Comparison of ENCODE assay signal across 19 mouse cellular contexts in the genomic region with DNA sequence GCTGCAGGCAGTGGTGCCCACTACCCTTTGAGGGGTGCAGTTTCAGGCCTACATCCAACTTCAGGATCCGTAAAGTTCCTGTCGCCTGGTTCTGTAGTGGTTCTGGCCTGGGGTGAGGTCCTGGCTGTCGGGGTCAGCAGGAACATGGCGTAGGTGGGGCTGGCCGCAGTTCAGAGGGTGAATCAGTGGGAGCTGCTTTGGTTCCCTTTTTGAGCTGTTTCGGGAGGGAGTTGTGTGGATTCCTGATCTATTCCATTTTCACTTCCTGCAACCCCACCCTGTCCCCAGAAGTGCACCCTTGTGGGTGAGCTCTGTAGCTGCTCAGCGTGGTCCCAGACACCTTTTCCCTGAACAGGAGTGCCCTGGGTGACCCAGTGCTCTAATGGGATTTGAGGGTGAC. TPM values are rescaled to one million over a fixed set of nuclear protein-coding genes. Genes with fewer than 3 reads are reported as not detected.
DNase-seq lines count a peak whose midpoint lies in the region; ATAC-seq and TF ChIP-seq lines count a peak whose summit lies in the region.
"Had no signal": no experiment of that assay in that cellular context is flagged by ENCODE, and none has a peak within 500 bp of the region (broad histone marks: within the 10 kb centered on the region; RNA-seq: fewer than 3 reads in every experiment).

No protein-coding gene starts in this region.

- no peak for ATAC-seq in heart, embryonic 11.5 days (replicated peaks; ENCODE audit: insufficient number of reproducible peaks, low FRiP score, low TSS enrichment)
- no peak for ATAC-seq in midbrain, embryonic 11.5 days (ENCODE audit: low FRiP score)
- no peak for ATAC-seq in midbrain, embryonic 16.5 days
- ATAC-seq: forebrain, postnatal 0 days had no signal

- H3K4me2 ChIP-seq in heart, embryonic 11.5 days = no peak overlapping the region
- no peak overlapping the region for H3K4me2 ChIP-seq in midbrain, embryonic 11.5 days
- H3K4me2 ChIP-seq in midbrain, embryonic 16.5 days (ENCODE audit: low read length) = no peak overlapping the region
- H3K4me2 ChIP-seq: hindbrain, embryonic 15.5 days had no signal

- no peaks in the 10 kb centered on the region for H3K9me3 ChIP-seq in heart, embryonic 11.5 days (replicated peaks; ENCODE audit: control insufficient read depth, low read length)
- H3K9me3 ChIP-seq in midbrain, embryonic 11.5 days (ENCODE audit: control insufficient read depth, low read length) = no peaks in the 10 kb centered on the region
- H3K9me3 ChIP-seq in midbrain, embryonic 16.5 days (replicated peaks; ENCODE audit: control insufficient read depth, low read length, poor library complexity, severe bottlenecking) = no peaks in the 10 kb centered on the region
- H3K9me3 ChIP-seq: hindbrain, embryonic 15.5 days; limb, embryonic 12.5 days had no signal

- no peak for TF ChIP-seq POLR2A in cerebellum, adult 2 months (IDR thresholded peaks at IDR 0.05; ENCODE audit: borderline replicate concordance, insufficient read depth, low read length)

- DNase-seq in cerebellum, adult 9-10 months = peak; percentile 43
- DNase-seq in cerebellum, adult 2 months = no peak
- DNase-seq in heart, postnatal 25 days (ENCODE audit: low spot score) = no peak
- DNase-seq in midbrain, embryonic 11.5 days (ENCODE audit: low spot score, missing footprints) = peak; percentile 83
- DNase-seq in spleen, adult 18-20 months = no peak
- DNase-seq: adrenal gland, adult 2 months; cerebellum, adult 8-10 months; forebrain, postnatal 0 days; kidney, adult 18-20 months; kidney, postnatal 10 days; midbrain, embryonic 14.5 days; retina, postnatal 1 day; thymus, postnatal 25 days had no signal

- intact Hi-C loops in heart, postnatal 25 days (cut with DNase I) = loop anchor here (2.0 to 5.0 kb wide), 2 partner anchors 13 to 152 kb away; a partner anchor contains a TSS

- no peak overlapping the region for H3K4me3 ChIP-seq in cerebellum, adult 2 months (replicated peaks; ENCODE audit: insufficient read depth, low read depth, low read length)
- no peak overlapping the region for H3K4me3 ChIP-seq in heart, embryonic 11.5 days (ENCODE audit: low read depth, low read length)
- H3K4me3 ChIP-seq in midbrain, embryonic 11.5 days (ENCODE audit: low read depth, low read length) = no peak overlapping the region
- H3K4me3 ChIP-seq in midbrain, embryonic 16.5 days (ENCODE audit: low read depth, low read length) = no peak overlapping the region
- no peak overlapping the region for H3K4me3 ChIP-seq in macrophage (ENCODE audit: inconsistent target)
- H3K4me3 ChIP-seq: hindbrain, embryonic 15.5 days; limb, embryonic 12.5 days had no signal

- no peak overlapping the region for H3K9ac ChIP-seq in heart, embryonic 11.5 days (ENCODE audit: low read depth, low read length)
- no peak overlapping the region for H3K9ac ChIP-seq in midbrain, embryonic 11.5 days (ENCODE audit: low read length)
- no peak overlapping the region for H3K9ac ChIP-seq in midbrain, embryonic 16.5 days (ENCODE audit: low read depth, low read length)
- H3K9ac ChIP-seq: hindbrain, embryonic 15.5 days; limb, embryonic 12.5 days had no signal

- no peak for TF ChIP-seq CTCF in cerebellum, adult 2 months (IDR thresholded peaks at IDR 0.05; ENCODE audit: borderline replicate concordance, insufficient read depth, low read depth, low read length)

- WGBS in cerebellum, adult 2 months = 94% methylated on average over 7 of the region's 7 CpGs
- WGBS in heart, embryonic 11.5 days (ENCODE audit: insufficient replicate concordance) = 93% methylated on average over 7 of the region's 7 CpGs
- WGBS in midbrain, embryonic 11.5 days = 88% methylated on average over 7 of the region's 7 CpGs
- 96% methylated on average over 7 of the region's 7 CpGs for WGBS in midbrain, embryonic 16.5 days
- 16% methylated on average over 7 of the region's 7 CpGs for WGBS in macrophage (ENCODE audit: missing documents)

- H3K36me3 ChIP-seq in heart, embryonic 11.5 days (ENCODE audit: control insufficient read depth, insufficient read depth, low read length) = no peaks in the 10 kb centered on the region
- no peaks in the 10 kb centered on the region for H3K36me3 ChIP-seq in midbrain, embryonic 11.5 days (ENCODE audit: control insufficient read depth, insufficient read depth, low read length)
- H3K36me3 ChIP-seq in midbrain, embryonic 16.5 days (ENCODE audit: control insufficient read depth, insufficient read depth, low read length) = no peaks in the 10 kb centered on the region
- no peaks in the 10 kb centered on the region for H3K36me3 ChIP-seq in macrophage (ENCODE audit: inconsistent target)
- H3K36me3 ChIP-seq: hindbrain, embryonic 15.5 days had no signal

- 0 out of 2 replicates have a peak, but pooled peaks cover 2% of the 10 kb centered on the region for H3K27me3 ChIP-seq in cerebellum, adult 2 months (ENCODE audit: control insufficient read depth, insufficient read depth, low read length)
- H3K27me3 ChIP-seq in heart, embryonic 11.5 days (ENCODE audit: control insufficient read depth, insufficient read depth, low read length) = no peaks in the 10 kb centered on the region
- peaks cover 13% of the 10 kb centered on the region; the same call in 1 of the 2 replicates for H3K27me3 ChIP-seq in midbrain, embryonic 11.5 days (ENCODE audit: control insufficient read depth, insufficient read depth, low read length)
- H3K27me3 ChIP-seq in midbrain, embryonic 16.5 days (ENCODE audit: control insufficient read depth, insufficient read depth, low read depth, low read length) = peaks cover 8% of the 10 kb centered on the region

- peaks cover 15% of the 10 kb centered on the region for H3K79me2 ChIP-seq in macrophage (ENCODE audit: inconsistent target)

- H3K27ac ChIP-seq in cerebellum, adult 2 months (ENCODE audit: insufficient read depth, low read length) = no peak overlapping the region
- H3K27ac ChIP-seq in heart, embryonic 11.5 days (ENCODE audit: low read depth, low read length) = 0 out of 2 replicates have a peak overlapping the region, but pooled peaks have one; percentile 22
- no peak overlapping the region for H3K27ac ChIP-seq in midbrain, embryonic 11.5 days (ENCODE audit: low read depth, low read length)
- no peak overlapping the region for H3K27ac ChIP-seq in midbrain, embryonic 16.5 days (ENCODE audit: low read length)
- H3K27ac ChIP-seq in macrophage = peak overlapping the region; percentile 80
- H3K27ac ChIP-seq: hindbrain, embryonic 15.5 days; limb, embryonic 12.5 days had no signal

- no peaks in the 10 kb centered on the region; the same call in 1 of the 2 replicates for H3K4me1 ChIP-seq in cerebellum, adult 2 months (ENCODE audit: control insufficient read depth, insufficient read depth, low read length)
- peaks cover 29% of the 10 kb centered on the region for H3K4me1 ChIP-seq in heart, embryonic 11.5 days (ENCODE audit: control insufficient read depth, insufficient read depth, low read length)
- H3K4me1 ChIP-seq in midbrain, embryonic 11.5 days (ENCODE audit: control insufficient read depth, insufficient read depth, low read length) = peaks cover 23% of the 10 kb centered on the region
- peaks cover 19% of the 10 kb centered on the region for H3K4me1 ChIP-seq in midbrain, embryonic 16.5 days (ENCODE audit: control insufficient read depth, insufficient read depth, low read length)

RNA-seq across cellular contexts. Expression of a gene that starts 2.2 kb away (rescaled TPM):
- polyA plus RNA-seq in cerebellum, adult 2 months (2012; rRNA removed) = 1.1 and 1.6 TPM in 2 replicates
- 15.8 and 16.6 TPM in 2 replicates for polyA plus RNA-seq in heart, embryonic 11.5 days (2014; fragmentation: Nextera tagmentation; extraction: Ambion mirVana)
- total RNA-seq in heart, postnatal 25 days (2021) = under 1 TPM; 0.61 to 0.83 TPM
- polyA plus RNA-seq in midbrain, embryonic 11.5 days (2014; fragmentation: Nextera tagmentation; extraction: Ambion mirVana) = 25.6 and 31.5 TPM in 2 replicates
- polyA plus RNA-seq in midbrain, embryonic 16.5 days (2015; fragmentation: Nextera tagmentation; extraction: Ambion mirVana) = 11.0 and 11.4 TPM in 2 replicates
- 10 to 100 TPM in 1 of 26 experiments, 1 to 10 TPM in 22, under 1 TPM in 3; 0.38 to 15.0 (median 3.1) TPM for total RNA-seq in macrophage (2018; cell fraction: chromatin; rRNA removed)
- total RNA-seq in macrophage (2018; cell fraction: cytosol; rRNA removed) = 1 to 10 TPM in 17 of 26 experiments, under 1 TPM in 9; 0.46 to 1.7 (median 1.1) TPM
- 10 to 100 TPM in 2 of 26 experiments, 1 to 10 TPM in 20, under 1 TPM in 4; 0.52 to 17.8 (median 2.5) TPM for total RNA-seq in macrophage (2018; cell fraction: nucleus; rRNA removed)
- 0.63 to 3.8 TPM (median 0.75 TPM) in 3 replicates for polyA plus RNA-seq in macrophage (2018)

RNA-seq across cellular contexts. Expression of a gene that starts 7.9 kb away (rescaled TPM):
- 44.5 and 55.5 TPM in 2 replicates for polyA plus RNA-seq in cerebellum, adult 2 months (2012; rRNA removed)
- polyA plus RNA-seq in heart, embryonic 11.5 days (2014; fragmentation: Nextera tagmentation; extraction: Ambion mirVana) = 525 and 533 TPM in 2 replicates
- total RNA-seq in heart, postnatal 25 days (2021) = 100 to 1,000 TPM; 178 to 211 TPM
- polyA plus RNA-seq in midbrain, embryonic 11.5 days (2014; fragmentation: Nextera tagmentation; extraction: Ambion mirVana) = 87.1 and 95.7 TPM in 2 replicates
- polyA plus RNA-seq in midbrain, embryonic 16.5 days (2015; fragmentation: Nextera tagmentation; extraction: Ambion mirVana) = 16.8 and 23.3 TPM in 2 replicates
- 10 to 100 TPM in 9 of 26 experiments, 1 to 10 TPM in 17; 1.2 to 28.4 (median 4.1) TPM for total RNA-seq in macrophage (2018; cell fraction: chromatin; rRNA removed)
- 100 to 1,000 TPM in 13 of 26 experiments, 10 to 100 TPM in 13; 19.3 to 337 (median 129) TPM for total RNA-seq in macrophage (2018; cell fraction: cytosol; rRNA removed)
- total RNA-seq in macrophage (2018; cell fraction: nucleus; rRNA removed) = 10 to 100 TPM in 21 of 26 experiments, 1 to 10 TPM in 5; 4.4 to 62.6 (median 17.8) TPM
- 173 to 304 TPM (median 230 TPM) in 3 replicates for polyA plus RNA-seq in macrophage (2018)

RNA-seq across cellular contexts. Expression of a gene that starts 13.9 kb away (rescaled TPM):
- 66.2 and 67.0 TPM in 2 replicates for polyA plus RNA-seq in cerebellum, adult 2 months (2012; rRNA removed)
- 1,118 and 1,169 TPM in 2 replicates for polyA plus RNA-seq in heart, embryonic 11.5 days (2014; fragmentation: Nextera tagmentation; extraction: Ambion mirVana)
- 1,000 to 10,000 TPM; 1,410 to 1,505 TPM for total RNA-seq in heart, postnatal 25 days (2021)
- polyA plus RNA-seq in midbrain, embryonic 11.5 days (2014; fragmentation: Nextera tagmentation; extraction: Ambion mirVana) = 226 and 247 TPM in 2 replicates
- 369 and 395 TPM in 2 replicates for polyA plus RNA-seq in midbrain, embryonic 16.5 days (2015; fragmentation: Nextera tagmentation; extraction: Ambion mirVana)
- 1 to 10 TPM in 2 of 26 experiments, not detected in 24; 2.6 to 3.7 TPM for total RNA-seq in macrophage (2018; cell fraction: chromatin; rRNA removed)
- under 1 TPM in 16 of 26 experiments, not detected in 10; 0.13 to 0.51 (median 0.25) TPM for total RNA-seq in macrophage (2018; cell fraction: cytosol; rRNA removed)
- total RNA-seq in macrophage (2018; cell fraction: nucleus; rRNA removed) = 1 to 10 TPM in 1 of 26 experiments, under 1 TPM in 3, not detected in 22; 0.60 to 2.4 (median 0.73) TPM
- polyA plus RNA-seq in macrophage (2018) = 0.39 to 0.53 TPM (median 0.46 TPM) in 3 replicates

RNA-seq across cellular contexts. Expression of a gene that starts 31.8 kb away (rescaled TPM):
- 30.9 and 31.3 TPM in 2 replicates for polyA plus RNA-seq in cerebellum, adult 2 months (2012; rRNA removed)
- polyA plus RNA-seq in heart, embryonic 11.5 days (2014; fragmentation: Nextera tagmentation; extraction: Ambion mirVana) = 1.00 and 1.5 TPM in 2 replicates
- total RNA-seq in heart, postnatal 25 days (2021) = under 1 TPM in 1 of 2 experiments, not detected in 1; 0.17 TPM
- 11.5 and 13.1 TPM in 2 replicates for polyA plus RNA-seq in midbrain, embryonic 11.5 days (2014; fragmentation: Nextera tagmentation; extraction: Ambion mirVana)
- 47.2 and 50.3 TPM in 2 replicates for polyA plus RNA-seq in midbrain, embryonic 16.5 days (2015; fragmentation: Nextera tagmentation; extraction: Ambion mirVana)
- 1 to 10 TPM in 1 of 26 experiments, not detected in 25; 1.1 TPM for total RNA-seq in macrophage (2018; cell fraction: chromatin; rRNA removed)
- not detected for total RNA-seq in macrophage (2018; cell fraction: cytosol; rRNA removed)
- not detected for total RNA-seq in macrophage (2018; cell fraction: nucleus; rRNA removed)
- polyA plus RNA-seq in macrophage (2018) = not detected in 3 replicates
- total RNA-seq: CH12.LX had no signal

RNA-seq across cellular contexts. Expression of a gene that starts 55.9 kb away (rescaled TPM):
- polyA plus RNA-seq in cerebellum, adult 2 months (2012; rRNA removed) = 60.4 and 61.4 TPM in 2 replicates
- polyA plus RNA-seq in heart, embryonic 11.5 days (2014; fragmentation: Nextera tagmentation; extraction: Ambion mirVana) = 12.3 and 14.7 TPM in 2 replicates
- 10 to 100 TPM; 48.4 to 49.3 TPM for total RNA-seq in heart, postnatal 25 days (2021)
- 19.2 and 21.4 TPM in 2 replicates for polyA plus RNA-seq in midbrain, embryonic 11.5 days (2014; fragmentation: Nextera tagmentation; extraction: Ambion mirVana)
- polyA plus RNA-seq in midbrain, embryonic 16.5 days (2015; fragmentation: Nextera tagmentation; extraction: Ambion mirVana) = 14.4 and 15.9 TPM in 2 replicates
- total RNA-seq in macrophage (2018; cell fraction: chromatin; rRNA removed) = 10 to 100 TPM; 15.2 to 70.7 (median 40.0) TPM
- 10 to 100 TPM; 20.9 to 30.7 (median 24.2) TPM for total RNA-seq in macrophage (2018; cell fraction: cytosol; rRNA removed)
- total RNA-seq in macrophage (2018; cell fraction: nucleus; rRNA removed) = 10 to 100 TPM; 14.0 to 47.5 (median 24.4) TPM
- 18.9 to 28.3 TPM (median 24.5 TPM) in 3 replicates for polyA plus RNA-seq in macrophage (2018)

Comparison
In these comparisons a context has a peak if more than half of its experiments do, and no peak if none do; other contexts are left out.
1. DNase-seq: peak in cerebellum, adult 9-10 months (single experiment) and midbrain, embryonic 11.5 days (single experiment); none in cerebellum, adult 2 months (0 of 2), heart, postnatal 25 days (single experiment) and spleen, adult 18-20 months (0 of 2).
2. H3K27ac ChIP-seq: peak in heart, embryonic 11.5 days (single experiment) and macrophage (single experiment); none in cerebellum, adult 2 months (single experiment), midbrain, embryonic 11.5 days (single experiment) and midbrain, embryonic 16.5 days (single experiment).
3. RNA of a gene that starts 13.9 kb away (polyA plus RNA-seq): 1,118 to 1,169 TPM in heart, embryonic 11.5 days, 369 to 395 TPM in midbrain, embryonic 16.5 days, 226 to 247 TPM in midbrain, embryonic 11.5 days and 66.2 to 67.0 TPM in cerebellum, adult 2 months; 0.39 to 0.53 TPM in macrophage; every median in the first group is over 10 times any median in the second.